Mouse (Mus musculus) cerebellum, adult 2 months (tissue): ENCODE results near the gene Pcare.
A peak's percentile ranks its signal among the peaks of the same experiment; 100 is the strongest.

Experiments
- CTCF ChIP-seq: fragments of 200-500 bp; IDR thresholded peaks from 2 replicates; pipeline ENCODE4 v1.5.1; 2011; ENCODE audit warnings: low read depth, mild to moderate bottlenecking, control low read depth, low read length, moderate library complexity, borderline replicate concordance; ENCODE audit not compliant: insufficient read depth
- POLR2A ChIP-seq: fragments of 200-500 bp; IDR thresholded peaks from 2 replicates; pipeline ENCODE4 v1.6.1; 2011; ENCODE audit warnings: low read length, control low read depth, borderline replicate concordance; ENCODE audit not compliant: insufficient read depth

DNA sequence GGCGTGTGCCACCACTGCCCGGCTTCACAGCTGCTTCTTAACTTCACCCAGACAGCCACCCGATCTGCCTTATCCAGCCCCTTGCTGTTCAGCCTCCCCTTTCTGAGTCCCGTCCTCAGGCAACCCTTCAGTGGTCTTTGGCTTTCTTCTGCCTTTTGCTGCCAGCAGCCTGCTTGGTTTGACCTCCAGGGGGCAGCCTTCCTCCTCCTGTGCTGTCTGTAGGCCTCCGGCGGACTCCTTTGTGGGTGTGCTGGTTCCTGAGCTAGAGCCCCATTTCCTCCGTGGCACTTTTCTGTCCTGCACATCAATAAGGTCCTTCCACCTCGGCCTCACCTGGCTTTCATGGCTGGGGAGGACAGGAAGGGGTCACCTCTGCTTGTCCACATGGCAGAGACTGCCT, 58.9 kb downstream of the Pcare start:
- TF ChIP-seq CTCF (0 out of 2 replicates have a peak, but pooled peaks have one; percentile 0), POLR2A (no peak)
